Mouse (Mus musculus) stomach, embryonic 16.5 days (tissue): Measurements from ENCODE around the gene Sulf2. TPM values are rescaled to one million over a fixed set of nuclear protein-coding genes. Genes with fewer than 3 reads are reported as not detected.

Experiments
- ATAC-seq: fragments of 200-750 bp; cut with Nextera tagmentation; 2 replicates; pipeline ENCODE4 v1.8.0; 2017; ENCODE audit warnings: moderate number of reproducible peaks, moderate TSS enrichment; ENCODE audit not compliant: insufficient read depth, low FRiP score
- H3K27ac ChIP-seq: fragments of 300-500 bp; sonication (generic); 2 replicates; pipeline ENCODE4 v1.5.1; 2014; ENCODE audit warnings: low read length
- H3K27me3 ChIP-seq: fragments of 300-500 bp; sonication (generic); 2 replicates; pipeline ENCODE4 v1.6.1; 2014; ENCODE audit warnings: low read length, control low read depth, mixed read lengths; ENCODE audit not compliant: control insufficient read depth, insufficient read depth
- H3K36me3 ChIP-seq: fragments of 300-500 bp; sonication (generic); 2 replicates; pipeline ENCODE4 v1.6.1; 2014; ENCODE audit warnings: low read length; ENCODE audit not compliant: control insufficient read depth, insufficient read depth
- H3K4me1 ChIP-seq: fragments of 300-500 bp; sonication (generic); 2 replicates; pipeline ENCODE4 v1.6.1; 2014; ENCODE audit warnings: low read length, control low read depth, mixed read lengths; ENCODE audit not compliant: control insufficient read depth, insufficient read depth
- H3K4me2 ChIP-seq: fragments of 300-500 bp; sonication (generic); 2 replicates; pipeline ENCODE4 v1.6.1; 2014; ENCODE audit warnings: low read depth, low read length, mixed read lengths
- H3K4me3 ChIP-seq: fragments of 300-500 bp; sonication (generic); replicated peaks from 2 replicates; pipeline ENCODE4 v1.5.1; 2014; ENCODE audit warnings: mild to moderate bottlenecking, low read length
- H3K9ac ChIP-seq: fragments of 300-500 bp; sonication (generic); 2 replicates; pipeline ENCODE4 v1.6.1; 2014; ENCODE audit warnings: low read length
- H3K9me3 ChIP-seq: fragments of 300-500 bp; sonication (generic); replicated peaks from 2 replicates; pipeline ENCODE4 v1.6.1; 2016; ENCODE audit warnings: low read length, control low read depth; ENCODE audit not compliant: control insufficient read depth
- WGBS: fragments of 180-500 bp; shearing (Covaris S2); extraction: QIAGEN DNeasy Blood & Tissue Kit; methylation state at CpG from one replicate; pipeline ENCODE4 v1.1.7; 2014; 5-methylcytosine and 5-hydroxymethylcytosine counted together
- polyA plus RNA-seq: library from polyadenylated mRNA; unstranded; fragments of >200 nt; fragmentation: Nextera tagmentation; extraction: Ambion mirVana; gene quantifications from 2 replicates; pipeline ENCODE4 v1.2.1, GENCODE M21; 2015

Gene Sulf2
- polyA plus RNA-seq, 1 experiment from 2014 or later, result 124 TPM

- Histone ChIP-seq H3K9ac (no peak overlapping the region), H3K27me3 (no peaks in the 10 kb centered on the region), H3K4me1 (peaks cover 21% of the 10 kb centered on the region), H3K36me3 (no peaks in the 10 kb centered on the region), H3K4me3 (no peak overlapping the region), H3K4me2 (no peak overlapping the region), H3K9me3 (no peaks in the 10 kb centered on the region), H3K27ac (no peak overlapping the region)
- WGBS, result 32% methylated on average over 4 of the region's 4 CpGs
- no peak; the same call in 1 of the 2 replicates for ATAC-seq
Measured at GRCm38 (mm10) chr2:166108326-166108725, 47.1 kb downstream of the Sulf2 start.

- H3K27me3 ChIP-seq, result no peaks in the 10 kb centered on the region
- ATAC-seq, result no peak
- H3K4me3 ChIP-seq, result no peak overlapping the region
- H3K36me3 ChIP-seq, result no peaks in the 10 kb centered on the region
- no peaks in the 10 kb centered on the region for H3K9me3 ChIP-seq
- no peak overlapping the region for H3K27ac ChIP-seq
- no peak overlapping the region for H3K9ac ChIP-seq
- 80% methylated on average over 5 of the region's 5 CpGs for WGBS
- H3K4me2 ChIP-seq, result no peak overlapping the region
- peaks cover 21% of the 10 kb centered on the region for H3K4me1 ChIP-seq
Measured at GRCm38 (mm10) chr2:166107911-166108310, 47.6 kb downstream of the Sulf2 start.

GRCm38 (mm10) chr2:166106631-166107030 is 48.8 kb downstream of the Sulf2 start:
- ATAC-seq, result no peak
- H3K27me3 ChIP-seq, result no peaks in the 10 kb centered on the region

GRCm38 (mm10) chr2:166105911-166106310 is 49.6 kb downstream of the Sulf2 start:
- Histone ChIP-seq H3K4me3 (no peak overlapping the region), H3K4me2 (no peak overlapping the region), H3K9me3 (no peaks in the 10 kb centered on the region), H3K36me3 (no peaks in the 10 kb centered on the region), H3K9ac (0 out of 2 replicates have a peak overlapping the region, but pooled peaks have one; percentile 3), H3K4me1 (peaks cover 23% of the 10 kb centered on the region), H3K27ac (peak overlapping the region; percentile 63; the same call in 1 of the 2 replicates), H3K27me3 (no peaks in the 10 kb centered on the region)
- 0 out of 2 replicates have a peak, but pooled peaks have one; percentile 2 for ATAC-seq
- 55% methylated on average over 9 of the region's 9 CpGs for WGBS

More at GRCm38 (mm10) chr2:166106631-166107030, 48.8 kb downstream of the Sulf2 start:
- no peak overlapping the region for H3K4me3 ChIP-seq
- 59% methylated on average over 2 of the region's 2 CpGs for WGBS
- H3K36me3 ChIP-seq, result no peaks in the 10 kb centered on the region
- no peaks in the 10 kb centered on the region for H3K9me3 ChIP-seq
- H3K9ac ChIP-seq, result no peak overlapping the region
- H3K27ac ChIP-seq, result peak overlapping the region; percentile 58
- H3K4me1 ChIP-seq, result peaks cover 23% of the 10 kb centered on the region
- no peak overlapping the region for H3K4me2 ChIP-seq

DNA sequence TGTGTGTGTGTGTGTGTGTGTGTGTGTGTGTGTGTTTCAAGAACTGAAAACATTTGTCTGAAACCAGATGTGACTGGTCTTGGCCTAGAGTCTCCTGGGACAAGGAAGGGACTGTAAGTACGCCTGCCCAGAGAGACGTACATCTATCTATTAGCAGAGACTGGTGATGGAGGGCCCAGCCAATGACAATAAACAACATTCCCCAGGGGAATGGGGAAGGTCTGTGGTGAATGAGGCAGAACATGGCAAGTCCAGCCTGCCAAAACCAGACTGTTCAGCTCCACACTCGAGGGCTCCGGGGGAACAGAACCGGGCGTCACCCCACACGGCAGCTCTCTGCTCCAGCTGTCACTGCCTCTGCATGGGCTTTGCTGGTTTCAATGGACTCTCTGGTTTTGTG is 52.6 kb downstream of the Sulf2 start:
- H3K36me3 ChIP-seq, result no peaks in the 10 kb centered on the region
- H3K4me1 ChIP-seq, result peaks cover 20% of the 10 kb centered on the region
- WGBS, result 59% methylated on average over 7 of the region's 7 CpGs
- ATAC-seq, result no peak
- H3K27me3 ChIP-seq, result no peaks in the 10 kb centered on the region
- H3K9me3 ChIP-seq, result no peaks in the 10 kb centered on the region
- H3K27ac ChIP-seq, result no peak overlapping the region
- H3K4me2 ChIP-seq, result no peak overlapping the region
- no peak overlapping the region for H3K4me3 ChIP-seq
- no peak overlapping the region for H3K9ac ChIP-seq

GRCm38 (mm10) chr2:166100309-166101262 is 54.9 kb downstream of the Sulf2 start:
- H3K4me1 ChIP-seq, result 0 out of 2 replicates have a peak, but pooled peaks cover 7% of the 10 kb centered on the region
- no peaks in the 10 kb centered on the region for H3K36me3 ChIP-seq
- H3K4me2 ChIP-seq, result no peak overlapping the region
- H3K27ac ChIP-seq, result no peak overlapping the region
- H3K9ac ChIP-seq, result no peak overlapping the region
- WGBS, result 85% methylated on average over 21 of the region's 21 CpGs
- ATAC-seq, result no peak
- H3K27me3 ChIP-seq, result no peaks in the 10 kb centered on the region
- 0 out of 2 replicates have a peak, but pooled peaks cover 3% of the 10 kb centered on the region for H3K9me3 ChIP-seq
- no peak overlapping the region for H3K4me3 ChIP-seq

GRCm38 (mm10) chr2:166098292-166098933 is 57.0 kb downstream of the Sulf2 start:
- Histone ChIP-seq H3K36me3 (peaks cover 5% of the 10 kb centered on the region; the same call in 1 of the 2 replicates), H3K4me2 (no peak overlapping the region), H3K9ac (no peak overlapping the region), H3K4me1 (0 out of 2 replicates have a peak, but pooled peaks cover 2% of the 10 kb centered on the region), H3K27ac (no peak overlapping the region), H3K4me3 (no peak overlapping the region), H3K9me3 (0 out of 2 replicates have a peak, but pooled peaks cover 3% of the 10 kb centered on the region), H3K27me3 (no peaks in the 10 kb centered on the region)
- WGBS, result 69% methylated on average over 15 of the region's 15 CpGs
- ATAC-seq, result no peak

- no peak for ATAC-seq
Measured at GRCm38 (mm10) chr2:166097443-166098291, 57.8 kb downstream of the Sulf2 start.

More at GRCm38 (mm10) chr2:166097443-166098291, 57.8 kb downstream of the Sulf2 start:
- H3K4me3 ChIP-seq, result no peak overlapping the region
- 0 out of 2 replicates have a peak, but pooled peaks cover 2% of the 10 kb centered on the region for H3K4me1 ChIP-seq
- H3K9ac ChIP-seq, result no peak overlapping the region
- no peak overlapping the region for H3K4me2 ChIP-seq
- 0 out of 2 replicates have a peak, but pooled peaks cover 3% of the 10 kb centered on the region for H3K9me3 ChIP-seq
- H3K27me3 ChIP-seq, result no peaks in the 10 kb centered on the region
- no peak overlapping the region for H3K27ac ChIP-seq
- peaks cover 5% of the 10 kb centered on the region; the same call in 1 of the 2 replicates for H3K36me3 ChIP-seq
- 78% methylated on average over 18 of the region's 18 CpGs for WGBS
